Mouse (Mus musculus): Measurements from ENCODE around the gene Usp6nl. TPM values are rescaled to one million over a fixed set of nuclear protein-coding genes. Genes with fewer than 3 reads are reported as not detected.

Usp6nl gene
- polyA plus RNA-seq, 1 experiment, result 6.3 TPM

DNA sequence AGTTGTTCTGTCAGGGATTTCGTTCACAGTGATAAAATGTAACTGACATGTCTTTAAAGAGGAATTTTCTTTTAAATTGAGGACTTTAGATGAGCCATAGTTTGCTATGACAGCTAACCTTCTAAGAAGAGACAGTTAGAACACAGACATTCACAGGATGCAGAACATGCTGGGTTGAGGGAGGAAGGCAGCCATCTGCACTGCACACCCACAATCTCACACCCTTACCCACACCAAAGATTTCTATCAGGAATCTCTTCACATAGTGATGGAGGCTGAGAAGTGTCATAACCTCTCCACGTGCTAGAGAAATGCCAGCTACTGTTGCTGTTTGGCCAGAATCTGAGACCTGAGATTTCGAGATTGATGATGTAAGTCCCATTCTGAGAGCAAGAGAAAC, 139.8 kb downstream of the Usp6nl start:
- no peak overlapping the region for H3K4me3 ChIP-seq (ENCODE audit: low read depth, low read length)
- H3K27ac ChIP-seq (ENCODE audit: insufficient read depth, low read depth, low read length), result no peak overlapping the region
- H3K27me3 ChIP-seq (ENCODE audit: control insufficient read depth, insufficient read depth, low read length), result no peaks in the 10 kb centered on the region
- no peaks in the 10 kb centered on the region for H3K4me1 ChIP-seq (ENCODE audit: control insufficient read depth, insufficient read depth, insufficient read length, low read length)
- H3K36me3 ChIP-seq (ENCODE audit: control insufficient read depth, insufficient read depth, low read length), result no peaks in the 10 kb centered on the region
- WGBS, result 90% methylated on average over 3 of the region's 3 CpGs
- no peak for TF ChIP-seq CTCF (IDR thresholded peaks at IDR 0.05; ENCODE audit: extremely low read depth, insufficient read length, insufficient replicate concordance, low read depth, low read length)
- TF ChIP-seq POLR2A (IDR thresholded peaks at IDR 0.05; ENCODE audit: low read depth, low read length), result no peak

DNA sequence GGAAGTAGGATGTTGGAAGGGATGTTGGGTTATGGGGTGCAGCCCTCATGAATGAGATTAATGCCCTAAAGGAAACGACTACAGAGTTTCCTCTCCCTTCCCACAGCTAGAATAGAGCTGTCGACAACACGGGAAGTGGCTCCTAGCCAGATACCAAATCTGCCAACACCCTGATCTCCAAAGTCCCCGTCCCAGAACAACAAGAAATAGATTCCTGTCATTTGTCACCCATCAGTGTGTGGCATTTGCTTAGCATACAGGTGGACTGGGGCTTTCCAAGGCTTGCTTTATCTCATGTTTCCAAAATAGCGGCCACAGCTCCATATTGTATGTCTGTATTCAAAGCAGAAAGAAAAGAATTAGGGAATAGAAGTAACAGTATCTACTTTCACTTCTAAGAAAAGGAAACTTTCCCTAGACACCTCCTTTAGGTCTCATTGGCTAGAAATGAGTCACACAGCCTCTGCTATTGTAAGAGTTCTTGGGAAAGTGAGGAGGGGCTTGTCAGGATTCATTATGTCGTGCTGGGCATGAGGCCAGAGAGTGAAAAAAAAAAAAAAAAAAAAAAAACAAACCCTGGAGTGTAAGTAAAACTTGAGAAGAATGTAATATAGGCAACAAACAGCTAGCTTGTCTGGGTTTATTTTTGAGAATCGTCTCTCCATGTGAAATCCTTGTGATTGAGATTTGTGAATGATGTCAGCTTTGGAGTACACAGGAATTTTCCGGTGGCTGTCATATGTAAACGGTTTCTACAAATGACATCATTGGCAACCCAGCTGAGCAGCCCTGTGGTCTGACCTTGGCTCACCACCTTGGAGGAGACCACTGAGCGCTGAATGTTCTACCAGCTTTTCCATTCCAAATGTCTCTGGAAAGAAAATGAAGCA, 141.6 kb downstream of the Usp6nl start:
- Histone ChIP-seq H3K4me3 (ENCODE audit: low read depth, low read length) (no peak overlapping the region), H3K4me1 (ENCODE audit: control insufficient read depth, insufficient read depth, insufficient read length, low read length) (no peaks in the 10 kb centered on the region), H3K27ac (ENCODE audit: insufficient read depth, low read depth, low read length) (no peak overlapping the region), H3K36me3 (ENCODE audit: control insufficient read depth, insufficient read depth, low read length) (no peaks in the 10 kb centered on the region), H3K27me3 (ENCODE audit: control insufficient read depth, insufficient read depth, low read length) (no peaks in the 10 kb centered on the region)
- WGBS, result 59% methylated on average over 10 of the region's 10 CpGs
- TF ChIP-seq CTCF (IDR thresholded peaks at IDR 0.05; ENCODE audit: extremely low read depth, insufficient read length, insufficient replicate concordance, low read depth, low read length), result no peak
- TF ChIP-seq POLR2A (IDR thresholded peaks at IDR 0.05; ENCODE audit: low read depth, low read length), result no peak

DNA sequence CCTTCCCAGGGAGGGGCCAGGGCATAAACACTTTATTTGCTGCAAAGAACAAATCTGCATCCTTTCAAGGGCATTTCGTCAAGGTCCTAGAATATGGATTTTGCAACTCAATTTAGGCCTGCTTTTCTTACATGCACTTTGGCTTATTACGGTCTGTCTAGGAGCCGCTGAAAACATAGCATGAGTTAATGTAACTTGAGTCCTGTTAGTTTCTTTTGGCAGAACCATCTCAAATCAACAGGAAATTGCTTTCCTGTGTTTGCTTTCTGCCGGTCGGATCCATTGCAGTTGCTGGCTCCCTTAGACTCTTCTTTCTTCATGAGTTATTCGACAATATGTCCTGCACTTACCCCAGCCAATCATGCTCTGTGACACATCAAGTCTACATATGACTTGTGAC, 143.9 kb downstream of the Usp6nl start:
- WGBS, result 68% methylated on average over 6 of the region's 6 CpGs
- TF ChIP-seq POLR2A (IDR thresholded peaks at IDR 0.05; ENCODE audit: low read depth, low read length), result no peak
- no peak for TF ChIP-seq CTCF (IDR thresholded peaks at IDR 0.05; ENCODE audit: extremely low read depth, insufficient read length, insufficient replicate concordance, low read depth, low read length)
- H3K4me3 ChIP-seq (ENCODE audit: low read depth, low read length), result no peak overlapping the region
- H3K27me3 ChIP-seq (ENCODE audit: control insufficient read depth, insufficient read depth, low read length), result no peaks in the 10 kb centered on the region
- H3K36me3 ChIP-seq (ENCODE audit: control insufficient read depth, insufficient read depth, low read length), result no peaks in the 10 kb centered on the region
- H3K27ac ChIP-seq (ENCODE audit: insufficient read depth, low read depth, low read length), result no peak overlapping the region
- H3K4me1 ChIP-seq (ENCODE audit: control insufficient read depth, insufficient read depth, insufficient read length, low read length), result 0 out of 2 replicates have a peak, but pooled peaks cover 2% of the 10 kb centered on the region

DNA sequence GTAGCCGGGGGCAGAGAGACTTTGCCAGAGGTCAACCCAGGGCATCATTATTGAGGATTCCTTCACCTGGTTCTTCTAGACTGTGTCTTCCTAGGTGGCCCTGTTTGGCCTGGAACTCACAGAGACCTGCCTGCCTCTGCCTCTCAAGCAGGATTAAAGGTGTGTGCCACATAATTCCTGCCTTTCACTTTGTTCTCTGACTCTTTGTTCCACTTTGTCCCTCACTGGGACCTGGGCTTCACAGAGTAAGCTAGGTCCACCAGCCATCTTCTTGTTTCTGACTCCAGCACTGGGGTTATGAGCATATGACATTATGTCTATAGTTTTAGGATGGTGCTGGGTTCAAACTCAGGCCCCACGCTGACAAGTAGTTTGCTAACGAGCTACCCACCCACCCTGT, 144.9 kb downstream of the Usp6nl start:
- Histone ChIP-seq H3K27me3 (ENCODE audit: control insufficient read depth, insufficient read depth, low read length) (no peaks in the 10 kb centered on the region), H3K4me1 (ENCODE audit: control insufficient read depth, insufficient read depth, insufficient read length, low read length) (0 out of 2 replicates have a peak, but pooled peaks cover 2% of the 10 kb centered on the region), H3K27ac (ENCODE audit: insufficient read depth, low read depth, low read length) (no peak overlapping the region), H3K36me3 (ENCODE audit: control insufficient read depth, insufficient read depth, low read length) (no peaks in the 10 kb centered on the region), H3K4me3 (ENCODE audit: low read depth, low read length) (no peak overlapping the region)
- 94% methylated on average over 3 of the region's 3 CpGs for WGBS
- TF ChIP-seq CTCF (IDR thresholded peaks at IDR 0.05; ENCODE audit: extremely low read depth, insufficient read length, insufficient replicate concordance, low read depth, low read length) (no peak), POLR2A (IDR thresholded peaks at IDR 0.05; ENCODE audit: low read depth, low read length) (no peak)

DNA sequence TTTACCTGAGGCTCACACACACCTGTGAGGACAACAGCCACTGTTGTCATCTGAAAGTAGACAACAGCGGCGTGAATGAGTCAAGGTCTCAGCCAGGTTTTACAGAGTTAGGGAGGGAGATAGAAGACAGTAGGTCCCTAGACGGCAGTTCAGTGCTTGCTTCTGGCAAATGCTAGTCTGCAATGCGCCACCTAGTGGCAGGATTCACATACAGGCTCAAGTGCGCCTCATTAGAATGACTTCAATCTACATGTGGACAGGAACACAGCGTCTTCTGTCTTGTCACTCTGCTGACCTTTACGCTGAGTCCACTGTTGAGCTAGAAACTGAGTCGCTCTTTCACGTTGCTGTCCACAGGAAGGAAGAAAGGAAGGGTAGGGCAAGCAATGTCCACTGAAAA, 146.7 kb downstream of the Usp6nl start:
- Histone ChIP-seq H3K27me3 (ENCODE audit: control insufficient read depth, insufficient read depth, low read length) (no peaks in the 10 kb centered on the region), H3K4me1 (ENCODE audit: control insufficient read depth, insufficient read depth, insufficient read length, low read length) (0 out of 2 replicates have a peak, but pooled peaks cover 2% of the 10 kb centered on the region), H3K27ac (ENCODE audit: insufficient read depth, low read depth, low read length) (no peak overlapping the region), H3K4me3 (ENCODE audit: low read depth, low read length) (no peak overlapping the region), H3K36me3 (ENCODE audit: control insufficient read depth, insufficient read depth, low read length) (no peaks in the 10 kb centered on the region)
- TF ChIP-seq POLR2A (IDR thresholded peaks at IDR 0.05; ENCODE audit: low read depth, low read length), result no peak
- TF ChIP-seq CTCF (IDR thresholded peaks at IDR 0.05; ENCODE audit: extremely low read depth, insufficient read length, insufficient replicate concordance, low read depth, low read length), result peak; percentile 92; the same call in 1 of the 2 replicates
- 19% methylated on average over 9 of the region's 9 CpGs for WGBS

DNA sequence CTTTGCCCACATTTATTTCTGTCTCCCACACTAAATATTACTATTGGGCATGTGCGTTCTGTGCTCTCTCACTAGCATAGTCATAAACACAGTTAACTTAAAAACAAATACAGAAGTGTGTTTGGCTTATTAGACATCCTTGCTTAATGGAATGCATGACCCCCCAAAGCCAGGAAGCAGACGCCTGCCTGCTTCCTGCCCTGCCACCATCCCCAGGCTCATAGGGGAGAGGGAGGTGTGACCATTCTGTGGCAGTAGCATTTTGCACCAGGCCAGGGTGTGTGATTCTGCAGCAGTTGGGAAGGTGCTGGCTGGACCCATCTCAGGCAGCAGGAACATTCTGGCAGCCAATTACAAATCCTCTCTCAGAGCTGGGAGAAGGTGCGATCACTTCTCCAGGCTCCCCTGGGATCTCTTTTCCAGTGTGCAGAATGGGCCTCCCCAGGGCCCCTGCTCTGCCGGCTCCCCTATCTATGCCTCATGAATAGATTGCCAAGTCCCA, 148.7 kb downstream of the Usp6nl start:
- H3K4me1 ChIP-seq (ENCODE audit: control insufficient read depth, insufficient read depth, insufficient read length, low read length), result 0 out of 2 replicates have a peak, but pooled peaks cover 2% of the 10 kb centered on the region
- H3K27me3 ChIP-seq (ENCODE audit: control insufficient read depth, insufficient read depth, low read length), result no peaks in the 10 kb centered on the region
- no peaks in the 10 kb centered on the region for H3K36me3 ChIP-seq (ENCODE audit: control insufficient read depth, insufficient read depth, low read length)
- no peak for TF ChIP-seq POLR2A (IDR thresholded peaks at IDR 0.05; ENCODE audit: low read depth, low read length)
- no peak for TF ChIP-seq CTCF (IDR thresholded peaks at IDR 0.05; ENCODE audit: extremely low read depth, insufficient read length, insufficient replicate concordance, low read depth, low read length)
- 40% methylated on average over 4 of the region's 4 CpGs for whole genome bisulfite sequencing
- H3K27ac ChIP-seq (ENCODE audit: insufficient read depth, low read depth, low read length), result no peak overlapping the region
- H3K4me3 ChIP-seq (ENCODE audit: low read depth, low read length), result no peak overlapping the region

DNA sequence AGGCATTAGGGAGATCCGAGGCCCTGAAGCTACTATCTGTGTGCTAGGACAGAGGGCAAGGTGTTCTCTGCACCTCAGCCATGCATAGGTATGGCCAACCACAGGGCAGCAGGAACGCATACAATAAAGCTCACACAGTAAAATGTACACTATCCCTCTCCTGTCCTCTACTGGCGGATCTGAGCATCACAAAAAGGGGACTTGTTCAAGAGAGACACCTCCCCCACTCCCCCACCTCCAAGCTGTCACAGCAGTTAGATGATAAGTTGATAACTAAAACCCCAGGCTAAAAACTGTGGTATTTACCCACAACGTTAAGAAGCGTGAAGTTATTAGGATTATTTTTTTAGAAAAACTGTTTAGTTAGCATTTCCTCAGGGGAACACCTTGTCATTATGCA, 151.4 kb downstream of the Usp6nl start:
- WGBS, result 62% methylated on average over 5 of the region's 5 CpGs
- peaks cover 6% of the 10 kb centered on the region; the same call in 1 of the 2 replicates for H3K4me1 ChIP-seq (ENCODE audit: control insufficient read depth, insufficient read depth, insufficient read length, low read length)
- no peak overlapping the region for H3K4me3 ChIP-seq (ENCODE audit: low read depth, low read length)
- H3K27ac ChIP-seq (ENCODE audit: insufficient read depth, low read depth, low read length), result no peak overlapping the region
- no peaks in the 10 kb centered on the region for H3K27me3 ChIP-seq (ENCODE audit: control insufficient read depth, insufficient read depth, low read length)
- no peak for TF ChIP-seq CTCF (IDR thresholded peaks at IDR 0.05; ENCODE audit: extremely low read depth, insufficient read length, insufficient replicate concordance, low read depth, low read length)
- no peak for TF ChIP-seq POLR2A (IDR thresholded peaks at IDR 0.05; ENCODE audit: low read depth, low read length)
- no peaks in the 10 kb centered on the region for H3K36me3 ChIP-seq (ENCODE audit: control insufficient read depth, insufficient read depth, low read length)
